Mouse (Mus musculus) liver, embryonic 14.5 days (tissue): Measurements from ENCODE around the gene Wbp11.

ENCODE experiments used
- CTCF ChIP-seq: IDR thresholded peaks from 2 replicates; pipeline ENCODE4 v1.5.1; 2016; ENCODE audit warnings: antibody characterized with exemption, low read depth, control low read depth
- EP300 ChIP-seq: IDR thresholded peaks from 2 replicates; pipeline ENCODE4 v1.6.1; 2016; ENCODE audit warnings: antibody characterized with exemption, low read depth

DNA sequence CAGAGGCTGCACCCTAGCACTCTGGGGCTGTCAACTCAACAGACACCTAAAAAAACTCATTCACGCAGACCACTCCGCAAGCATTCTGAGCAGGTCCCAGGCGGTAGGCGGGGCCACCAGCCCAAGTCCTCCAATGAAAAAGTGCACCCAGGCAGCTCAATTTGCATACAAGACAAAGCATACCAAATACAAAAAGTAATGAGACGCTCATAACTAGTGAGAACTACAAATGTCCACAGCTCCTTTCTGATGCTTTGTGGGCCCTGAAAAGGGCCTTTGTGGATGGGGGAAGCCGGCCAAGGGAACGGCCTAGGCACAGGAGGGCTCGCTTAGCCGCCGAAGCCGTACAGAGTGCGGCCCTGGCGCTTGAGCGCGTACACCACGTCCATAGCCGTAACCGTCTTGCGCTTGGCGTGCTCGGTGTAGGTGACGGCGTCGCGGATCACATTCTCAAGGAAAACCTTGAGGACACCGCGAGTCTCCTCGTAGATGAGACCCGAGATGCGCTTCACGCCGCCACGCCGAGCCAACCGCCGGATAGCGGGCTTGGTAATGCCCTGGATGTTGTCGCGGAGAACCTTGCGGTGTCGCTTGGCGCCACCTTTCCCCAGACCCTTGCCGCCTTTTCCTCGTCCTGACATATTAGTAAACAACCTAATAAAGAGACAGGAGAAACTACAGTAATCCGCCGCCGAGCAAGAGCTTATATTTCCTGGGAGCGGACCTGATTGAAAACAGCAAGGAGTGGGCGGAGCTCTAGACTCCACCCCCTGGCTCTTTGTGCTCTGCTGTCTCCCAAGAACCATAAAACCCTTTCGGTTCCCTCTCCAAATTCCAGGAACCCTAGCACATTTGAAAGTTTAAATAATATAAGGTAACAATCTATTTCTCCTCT, 24.0 kb downstream of the Wbp11 start, which contains the start of gene Hist4h4:
- no peak for TF ChIP-seq CTCF
- peak; percentile 86 for TF ChIP-seq EP300
